Mouse (Mus musculus): ENCODE measurements at regions not wholly inside any gene's neighbourhood (a gene's known extent, or its start where the extent isn't known, plus 50 kb on each side); places are given as distances from the start of the nearest gene placed in this dataset.

DNA sequence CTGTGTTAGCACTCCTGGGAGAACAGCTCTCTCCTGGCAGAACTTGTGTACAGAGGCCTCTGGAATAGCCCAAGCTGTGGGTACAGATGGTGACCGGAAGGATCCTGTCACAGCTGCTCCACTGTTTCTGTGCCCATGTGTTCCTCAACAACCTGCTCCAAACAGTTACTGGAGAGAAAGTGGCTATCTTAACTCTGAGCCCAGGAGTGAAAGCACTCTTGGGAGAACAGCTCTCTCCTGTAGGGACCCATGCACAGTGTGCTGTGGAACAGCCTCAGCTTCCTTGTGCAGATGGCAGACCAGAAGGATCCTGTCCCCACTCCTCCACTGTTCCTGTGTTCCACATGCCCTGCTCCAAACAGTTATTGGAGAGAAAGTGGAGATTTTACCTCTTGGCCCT, 227.0 kb upstream of the Slc39a10 start:
- TF ChIP-seq CTCF (IDR thresholded peaks at IDR 0.05; ENCODE audit: low read depth) (no peak), EP300 (IDR thresholded peaks at IDR 0.05; ENCODE audit: low read depth) (no peak)

Data from liver, embryonic 14.5 days (tissue).